Mouse (Mus musculus) macrophage (primary cell): ENCODE results near the gene 1700042G07Rik. TPM values are rescaled to one million over a fixed set of nuclear protein-coding genes. Genes with fewer than 3 reads are reported as not detected.

Experiments
- H3K27ac ChIP-seq: fragments of 350-480 bp; formaldehyde crosslinking; 2 replicates; pipeline ENCODE4 v1.9.0; 2021
- H3K36me3 ChIP-seq: fragments of 350-480 bp; formaldehyde crosslinking; 2 replicates; pipeline ENCODE4 v1.9.0; 2021; ENCODE audit errors: inconsistent target
- H3K4me3 ChIP-seq: fragments of 350-480 bp; formaldehyde crosslinking; 2 replicates; pipeline ENCODE4 v1.9.0; 2021; ENCODE audit errors: inconsistent target
- H3K79me2 ChIP-seq: fragments of 350-480 bp; formaldehyde crosslinking; 2 replicates; pipeline ENCODE4 v1.9.0; 2021; ENCODE audit errors: inconsistent target
- WGBS: methylation state at CpG from one replicate; pipeline ENCODE4 v1.1.7; 2026; ENCODE audit warnings: inconsistent platforms; ENCODE audit not compliant: missing documents; 5-methylcytosine and 5-hydroxymethylcytosine counted together
- polyA plus RNA-seq: library from polyadenylated mRNA; stranded (reverse); fragments of 250-400 nt; gene quantifications from 3 replicates; pipeline ENCODE4 v1.2.4, GENCODE M21; 2018; ENCODE audit warnings: inconsistent platforms

1700042G07Rik gene
- polyA plus RNA-seq, 1 experiment from 2014 or later, result not detected

DNA sequence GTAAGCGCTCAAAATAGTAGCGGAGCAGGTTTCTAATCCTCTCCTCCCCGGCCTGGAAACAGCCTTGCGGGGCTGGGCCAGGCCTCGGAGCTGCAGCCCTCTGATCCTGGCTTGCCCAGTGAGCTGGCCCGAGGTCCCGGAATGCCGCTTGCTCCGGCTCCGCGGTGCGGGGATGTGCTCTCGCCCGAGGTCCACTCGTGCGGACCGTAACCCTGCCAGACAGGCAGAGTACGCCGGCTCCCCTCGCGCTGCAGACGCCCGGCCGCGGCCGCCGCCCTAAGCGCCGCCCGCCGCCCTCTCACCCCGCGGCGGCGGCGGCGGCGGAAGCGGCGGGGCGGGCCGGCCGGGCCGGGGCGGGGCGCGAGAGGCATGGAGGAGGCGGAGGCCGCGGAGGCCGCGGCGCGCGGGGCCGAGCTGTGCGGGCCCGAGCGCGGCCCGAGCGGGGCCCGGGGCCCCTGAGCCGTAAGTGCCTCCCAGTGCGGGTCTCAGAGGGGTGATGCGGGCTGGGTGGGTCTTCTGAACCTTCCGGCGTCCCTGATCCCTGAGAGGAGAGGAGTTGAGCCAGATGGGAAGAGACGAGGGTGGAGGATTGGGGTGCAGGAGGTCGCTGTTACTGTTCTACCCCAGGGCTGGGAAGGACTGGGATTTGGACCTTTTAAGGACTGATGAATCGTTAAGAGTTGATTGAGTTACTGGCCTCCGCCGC lies 22.9 kb upstream of the 1700042G07Rik start:
- peak overlapping the region; percentile 80 for H3K4me3 ChIP-seq
- H3K79me2 ChIP-seq, result peaks cover 7% of the 10 kb centered on the region; the same call in 1 of the 2 replicates
- peak overlapping the region; percentile 46 for H3K27ac ChIP-seq
- H3K36me3 ChIP-seq, result peaks cover 32% of the 10 kb centered on the region
- WGBS, result under 1% methylated on average over 73 of the region's 73 CpGs

DNA sequence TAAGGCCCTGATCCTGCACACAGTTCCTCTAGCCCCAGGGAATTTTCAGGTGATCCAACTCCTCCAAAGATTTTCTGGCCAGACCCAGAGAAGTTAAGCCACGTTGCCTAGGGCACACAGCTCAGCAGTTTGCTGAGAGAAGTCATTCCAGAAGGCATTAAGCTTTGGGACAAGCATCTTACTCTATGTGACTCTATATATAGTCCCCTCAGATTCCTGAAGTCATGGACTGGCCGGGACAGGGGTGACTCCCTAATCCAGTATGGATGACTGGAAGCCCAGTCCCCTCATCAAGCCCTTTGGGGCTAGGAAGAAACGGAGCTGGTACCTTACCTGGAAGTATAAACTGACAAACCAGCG lies 22.3 kb upstream of the 1700042G07Rik start:
- Histone ChIP-seq H3K36me3 (peaks cover 37% of the 10 kb centered on the region), H3K79me2 (peaks cover 7% of the 10 kb centered on the region; the same call in 1 of the 2 replicates), H3K4me3 (peak overlapping the region; percentile 80), H3K27ac (peak overlapping the region; percentile 38)
- WGBS, result 50% methylated on average over 4 of the region's 4 CpGs

GRCm38 (mm10) chr4:116151238-116151637 lies 21.9 kb upstream of the 1700042G07Rik start, which contains the start of gene Lurap1:
Gene Lurap1, minus strand, starts transcription at chr4:116151338.
- peak within 1 kb of the TSS; percentile 80 for H3K4me3 ChIP-seq
- H3K79me2 ChIP-seq, result peaks cover 7% of the 10 kb centered on the region; the same call in 1 of the 2 replicates
- peaks cover 39% of the 10 kb centered on the region for H3K36me3 ChIP-seq
- 75% methylated on average over 6 of the region's 6 CpGs for WGBS
- peak within 1 kb of the TSS; percentile 46 for H3K27ac ChIP-seq

- no peak overlapping the region for H3K27ac ChIP-seq
- peaks cover 52% of the 10 kb centered on the region for H3K36me3 ChIP-seq
- no peak overlapping the region for H3K4me3 ChIP-seq
- peaks cover 7% of the 10 kb centered on the region; the same call in 1 of the 2 replicates for H3K79me2 ChIP-seq
- 96% methylated on average over 15 of the region's 15 CpGs for WGBS
These were observed 20.5 kb upstream of the 1700042G07Rik start for GRCm38 (mm10) chr4:116152702-116153101.

DNA sequence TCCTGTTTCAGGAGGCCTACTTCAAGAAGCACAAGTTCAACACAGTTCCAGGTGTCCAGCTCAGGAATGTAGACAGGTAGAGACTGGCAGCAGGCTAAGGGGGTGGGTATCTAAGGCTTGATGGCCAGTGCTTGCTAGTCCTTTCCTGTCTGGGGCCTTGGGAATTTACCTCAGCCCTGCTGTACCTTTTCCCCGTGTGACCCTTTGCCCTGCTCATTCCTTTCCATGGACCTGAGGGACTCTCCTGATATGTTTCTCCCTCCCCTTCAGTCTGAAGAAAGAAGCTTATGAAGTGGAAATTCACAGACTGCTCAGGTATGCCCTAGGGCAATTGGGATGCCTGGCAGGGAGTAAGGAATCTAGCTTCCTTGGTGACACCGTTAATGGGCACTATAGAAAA lies 15.3 kb upstream of the 1700042G07Rik start:
- Histone ChIP-seq H3K27ac (no peak overlapping the region), H3K36me3 (peaks cover 61% of the 10 kb centered on the region), H3K79me2 (no peaks in the 10 kb centered on the region), H3K4me3 (no peak overlapping the region)
- 95% methylated on average over 2 of the region's 2 CpGs for WGBS

GRCm38 (mm10) chr4:116159912-116160311 lies 13.3 kb upstream of the 1700042G07Rik start:
- Histone ChIP-seq H3K36me3 (peaks cover 41% of the 10 kb centered on the region), H3K79me2 (no peaks in the 10 kb centered on the region), H3K4me3 (no peak overlapping the region), H3K27ac (no peak overlapping the region)
- 84% methylated on average over 3 of the region's 3 CpGs for WGBS

DNA sequence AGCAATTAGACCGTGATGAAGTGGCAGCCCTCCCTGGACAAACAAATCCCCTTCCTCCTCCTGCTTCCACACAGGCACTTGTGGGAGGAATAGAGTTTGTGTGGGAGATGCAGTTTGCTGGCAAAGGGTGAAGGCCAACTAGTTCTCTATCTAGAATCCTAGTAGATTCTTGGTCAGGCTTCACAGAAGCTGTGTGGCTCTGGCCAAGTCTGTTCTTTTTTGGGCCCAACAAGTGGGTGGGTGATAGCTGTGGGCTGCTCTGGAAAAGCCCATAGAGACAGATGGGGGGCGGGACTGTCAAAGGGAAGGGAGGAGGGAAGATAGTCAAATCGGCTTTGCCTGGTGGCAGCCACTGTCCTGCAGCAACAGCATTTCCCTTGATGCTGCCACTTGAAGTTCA lies 12.4 kb upstream of the 1700042G07Rik start:
- Histone ChIP-seq H3K79me2 (no peaks in the 10 kb centered on the region), H3K4me3 (no peak overlapping the region), H3K36me3 (peaks cover 33% of the 10 kb centered on the region), H3K27ac (no peak overlapping the region)
- WGBS, result 94% methylated on average over 3 of the region's 3 CpGs

GRCm38 (mm10) chr4:116162142-116162541 lies 11.0 kb upstream of the 1700042G07Rik start:
- H3K36me3 ChIP-seq, result peaks cover 21% of the 10 kb centered on the region
- no peak overlapping the region for H3K27ac ChIP-seq
- 82% methylated on average over 4 of the region's 4 CpGs for WGBS
- no peak overlapping the region for H3K4me3 ChIP-seq
- H3K79me2 ChIP-seq, result no peaks in the 10 kb centered on the region

DNA sequence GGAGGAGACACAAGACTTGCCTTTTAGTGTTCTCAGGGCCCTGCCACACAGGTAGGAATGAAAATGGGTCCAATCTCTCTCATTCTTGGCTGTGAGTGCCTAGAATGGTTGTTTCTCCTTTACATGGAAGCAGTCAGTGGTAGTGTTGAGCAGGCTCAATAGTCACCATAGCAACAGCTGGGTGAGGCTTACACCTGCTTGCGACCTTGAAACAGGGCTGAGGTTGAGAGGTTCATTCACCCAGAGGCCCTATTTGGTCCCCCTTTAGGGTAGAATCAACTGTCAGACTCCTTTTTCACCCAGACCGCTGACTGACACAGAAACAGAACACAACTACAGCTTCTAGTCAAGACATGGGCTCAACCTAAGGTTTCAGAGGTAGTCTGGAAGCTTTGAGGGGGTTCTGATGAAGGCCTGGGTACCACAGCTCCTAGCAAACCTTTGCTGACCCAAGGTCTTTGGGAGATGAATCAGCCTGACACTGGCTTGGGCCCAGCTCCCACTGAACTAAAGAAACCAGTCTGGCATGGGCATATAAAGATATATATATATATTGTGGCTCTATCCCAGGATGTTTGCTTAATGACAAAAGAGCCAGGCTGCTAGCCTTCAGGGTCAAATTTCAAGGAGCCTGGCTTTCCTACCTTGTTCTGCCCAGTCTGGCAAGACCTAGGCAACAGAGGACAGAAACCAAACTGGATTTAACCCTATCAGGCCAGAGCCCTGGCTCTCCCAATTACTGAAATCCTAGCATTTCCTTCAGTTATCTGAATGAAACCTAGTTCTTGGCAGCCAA lies 8.2 kb upstream of the 1700042G07Rik start:
- Histone ChIP-seq H3K79me2 (no peaks in the 10 kb centered on the region), H3K4me3 (no peak overlapping the region), H3K27ac (no peak overlapping the region), H3K36me3 (no peaks in the 10 kb centered on the region)
- 100% methylated on average over 2 of the region's 2 CpGs for WGBS

DNA sequence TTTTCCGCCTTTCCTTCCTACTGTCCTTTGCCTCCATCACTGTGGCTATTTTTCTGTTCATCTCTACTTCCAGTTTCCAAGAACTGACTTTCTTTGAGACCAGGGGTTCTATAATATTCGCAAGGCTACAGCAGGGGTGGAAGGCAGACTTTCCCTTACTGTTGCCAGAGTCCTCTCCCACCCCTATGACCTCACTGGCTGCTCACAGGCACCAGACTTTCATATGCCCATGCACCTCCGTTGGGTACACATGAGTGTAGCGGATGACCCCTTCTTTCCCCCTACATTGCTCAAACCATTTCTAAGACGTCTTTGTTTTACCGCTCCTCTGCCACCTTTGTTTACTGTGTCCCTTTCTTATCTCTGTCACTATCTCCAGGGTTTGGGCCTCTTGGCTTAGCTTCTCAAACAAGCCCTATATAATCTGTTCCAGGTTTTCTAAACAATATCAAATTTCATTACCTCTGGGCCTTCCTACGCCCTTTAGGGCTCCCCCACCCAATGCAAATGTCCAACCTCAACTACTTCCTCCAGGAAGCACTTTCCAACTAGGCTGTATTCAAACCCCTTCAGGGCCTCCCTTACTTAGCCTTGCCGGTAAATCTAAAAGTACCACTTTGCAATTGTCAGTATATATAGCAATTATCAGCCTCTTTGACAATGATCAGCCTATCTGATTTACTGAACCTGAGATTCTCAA lies 7.3 kb upstream of the 1700042G07Rik start:
- H3K79me2 ChIP-seq, result no peaks in the 10 kb centered on the region
- H3K27ac ChIP-seq, result no peak overlapping the region
- 68% methylated on average over 8 of the region's 8 CpGs for WGBS

DNA sequence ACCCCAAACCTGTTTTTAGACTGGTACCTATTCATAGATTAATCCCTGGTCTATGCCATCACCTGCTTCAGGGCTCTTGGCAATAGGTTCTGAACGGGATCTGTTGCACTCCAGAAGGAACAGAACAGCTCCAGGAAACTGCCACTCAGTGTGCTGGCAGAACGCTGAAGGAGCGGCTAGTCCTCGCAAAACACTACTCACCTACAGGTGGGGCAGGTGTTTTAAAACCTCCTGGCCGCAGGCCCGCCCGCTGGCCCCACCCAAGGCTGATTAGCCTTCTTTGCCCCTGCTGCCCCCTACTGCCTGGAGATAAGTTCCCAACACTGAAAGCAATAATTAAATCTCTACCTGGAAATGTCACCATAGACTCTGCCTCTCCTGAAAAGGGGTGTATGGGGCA lies 5.8 kb upstream of the 1700042G07Rik start, which contains the start of gene Tspan1:
TSS of gene Tspan1 (minus strand) at position 198 of the 400 bp plus-strand sequence.
- H3K79me2 ChIP-seq, result no peaks in the 10 kb centered on the region
- H3K27ac ChIP-seq, result no peak within 1 kb of the TSS
- WGBS, result 42% methylated on average over 7 of the region's 7 CpGs
- H3K4me3 ChIP-seq, result no peak within 1 kb of the TSS
- H3K36me3 ChIP-seq, result no peaks in the 10 kb centered on the region

More for the DNA sequence above, 7.3 kb upstream of the 1700042G07Rik start:
- no peak overlapping the region for H3K4me3 ChIP-seq
- H3K36me3 ChIP-seq, result no peaks in the 10 kb centered on the region

GRCm38 (mm10) chr4:116168617-116169352 lies 4.4 kb upstream of the 1700042G07Rik start:
- no peak overlapping the region for H3K4me3 ChIP-seq
- H3K79me2 ChIP-seq, result no peaks in the 10 kb centered on the region
- WGBS, result 75% methylated on average over 6 of the region's 8 CpGs
- H3K27ac ChIP-seq, result no peak overlapping the region
- H3K36me3 ChIP-seq, result no peaks in the 10 kb centered on the region

DNA sequence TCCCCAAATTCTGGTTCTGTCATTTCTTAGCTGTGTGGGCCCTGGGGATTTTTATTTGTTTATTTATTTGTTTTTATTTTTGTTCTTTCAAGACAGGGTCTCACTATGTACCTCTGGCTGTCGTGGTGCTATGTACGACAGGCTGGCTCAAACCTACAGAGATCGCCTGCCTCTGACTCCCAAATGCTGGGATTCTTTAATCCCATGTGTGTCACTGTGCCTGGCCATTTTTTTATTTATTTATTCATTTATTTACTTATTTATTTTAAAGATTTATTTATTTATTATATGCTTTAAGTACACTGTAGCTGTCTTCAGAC lies 3.9 kb upstream of the 1700042G07Rik start:
- no peaks in the 10 kb centered on the region for H3K36me3 ChIP-seq
- H3K4me3 ChIP-seq, result no peak overlapping the region
- no peak overlapping the region for H3K27ac ChIP-seq
- 67% methylated on average over 3 of the region's 3 CpGs for WGBS
- no peaks in the 10 kb centered on the region for H3K79me2 ChIP-seq

- WGBS, result 98% methylated on average over 4 of the region's 4 CpGs
- H3K4me3 ChIP-seq, result no peak overlapping the region
- H3K79me2 ChIP-seq, result no peaks in the 10 kb centered on the region
- no peaks in the 10 kb centered on the region for H3K36me3 ChIP-seq
- H3K27ac ChIP-seq, result no peak overlapping the region
These were observed 580 bp downstream of the 1700042G07Rik start for GRCm38 (mm10) chr4:116173752-116174151.
